Mouse (Mus musculus): ENCODE measurements around the gene Rxra. TPM values are rescaled to one million over a fixed set of nuclear protein-coding genes. Genes with fewer than 3 reads are reported as not detected.
A peak's percentile ranks its signal among the peaks of the same experiment; 100 is the strongest.

Rxra gene
- polyA plus RNA-seq, 1 experiment from 2014 or later = 9.4 TPM

GRCm38 (mm10) chr2:27762509-27762908 is 86.3 kb downstream of the Rxra start:
- peaks cover 18% of the 10 kb centered on the region for H3K4me1 ChIP-seq (replicated peaks; ENCODE audit: insufficient read depth, low read length)
- DNase-seq (ENCODE audit: low spot score) = peak; percentile 38
- no peak overlapping the region for H3K4me3 ChIP-seq (replicated peaks; ENCODE audit: low read depth, low read length)
- no peak overlapping the region for H3K9ac ChIP-seq (ENCODE audit: low read depth, low read length)
- no peaks in the 10 kb centered on the region for H3K9me3 ChIP-seq (replicated peaks; ENCODE audit: low read length)
- H3K4me2 ChIP-seq (ENCODE audit: low read length) = no peak overlapping the region
- H3K36me3 ChIP-seq (ENCODE audit: insufficient read depth, low read length) = 0 out of 2 replicates have a peak, but pooled peaks cover 13% of the 10 kb centered on the region
- ATAC-seq (replicated peaks; ENCODE audit: low FRiP score, low read depth) = no peak
- WGBS = 48% methylated on average over 12 of the region's 12 CpGs
- no peak for TF ChIP-seq CTCF (IDR thresholded peaks at IDR 0.05; ENCODE audit: low read depth)
- H3K27ac ChIP-seq = no peak overlapping the region
- no peaks in the 10 kb centered on the region for H3K27me3 ChIP-seq (ENCODE audit: insufficient read depth, low read length)

GRCm38 (mm10) chr2:27762920-27763780 is 86.9 kb downstream of the Rxra start:
- TF ChIP-seq CTCF (IDR thresholded peaks at IDR 0.05; ENCODE audit: low read depth) = no peak
- Histone ChIP-seq H3K9ac (ENCODE audit: low read depth, low read length) (no peak overlapping the region), H3K4me1 (replicated peaks; ENCODE audit: insufficient read depth, low read length) (peaks cover 12% of the 10 kb centered on the region), H3K27me3 (ENCODE audit: insufficient read depth, low read length) (no peaks in the 10 kb centered on the region), H3K4me2 (ENCODE audit: low read length) (no peak overlapping the region), H3K36me3 (ENCODE audit: insufficient read depth, low read length) (0 out of 2 replicates have a peak, but pooled peaks cover 13% of the 10 kb centered on the region), H3K27ac (no peak overlapping the region), H3K9me3 (replicated peaks; ENCODE audit: low read length) (no peaks in the 10 kb centered on the region), H3K4me3 (replicated peaks; ENCODE audit: low read depth, low read length) (no peak overlapping the region)
- 67% methylated on average over 14 of the region's 14 CpGs for WGBS
- ATAC-seq (replicated peaks; ENCODE audit: low FRiP score, low read depth) (no peak), DNase-seq (ENCODE audit: low spot score) (no peak)

- H3K9ac ChIP-seq (ENCODE audit: low read depth, low read length) = peak overlapping the region; percentile 10; the same call in 1 of the 2 replicates
- DNase-seq (ENCODE audit: low spot score) (peak; percentile 22), ATAC-seq (replicated peaks; ENCODE audit: low FRiP score, low read depth) (peak; percentile 30)
- H3K9me3 ChIP-seq (replicated peaks; ENCODE audit: low read length) = no peaks in the 10 kb centered on the region
- WGBS = 28% methylated on average over 6 of the region's 6 CpGs
- H3K27me3 ChIP-seq (ENCODE audit: insufficient read depth, low read length) = no peaks in the 10 kb centered on the region
- no peak overlapping the region for H3K4me2 ChIP-seq (ENCODE audit: low read length)
- H3K36me3 ChIP-seq (ENCODE audit: insufficient read depth, low read length) = 0 out of 2 replicates have a peak, but pooled peaks cover 13% of the 10 kb centered on the region
- TF ChIP-seq CTCF (IDR thresholded peaks at IDR 0.05; ENCODE audit: low read depth) = no peak
- H3K27ac ChIP-seq = no peak overlapping the region
- peaks cover under 1% of the 10 kb centered on the region; the same call in 1 of the 2 replicates for H3K4me1 ChIP-seq (replicated peaks; ENCODE audit: insufficient read depth, low read length)
- H3K4me3 ChIP-seq (replicated peaks; ENCODE audit: low read depth, low read length) = no peak overlapping the region
Measured at GRCm38 (mm10) chr2:27764256-27764936, 88.2 kb downstream of the Rxra start.

- no peaks in the 10 kb centered on the region for H3K9me3 ChIP-seq (replicated peaks; ENCODE audit: low read length)
- 24% methylated on average over 3 of the region's 3 CpGs for WGBS
- no peak overlapping the region for H3K27ac ChIP-seq
- H3K36me3 ChIP-seq (ENCODE audit: insufficient read depth, low read length) = 0 out of 2 replicates have a peak, but pooled peaks cover 7% of the 10 kb centered on the region
- peak; percentile 60 for ATAC-seq (replicated peaks; ENCODE audit: low FRiP score, low read depth)
- H3K4me1 ChIP-seq (replicated peaks; ENCODE audit: insufficient read depth, low read length) = no peaks in the 10 kb centered on the region; the same call in 1 of the 2 replicates
- no peak overlapping the region for H3K9ac ChIP-seq (ENCODE audit: low read depth, low read length)
- peak; percentile 94 for TF ChIP-seq CTCF (IDR thresholded peaks at IDR 0.05; ENCODE audit: low read depth)
- no peak overlapping the region for H3K4me2 ChIP-seq (ENCODE audit: low read length)
- H3K4me3 ChIP-seq (replicated peaks; ENCODE audit: low read depth, low read length) = no peak overlapping the region
- DNase-seq (ENCODE audit: low spot score) = peak; percentile 92
- H3K27me3 ChIP-seq (ENCODE audit: insufficient read depth, low read length) = no peaks in the 10 kb centered on the region
Measured at GRCm38 (mm10) chr2:27764937-27765319, 88.7 kb downstream of the Rxra start.

GRCm38 (mm10) chr2:27767773-27768172 is 91.5 kb downstream of the Rxra start:
- H3K4me1 ChIP-seq (replicated peaks; ENCODE audit: insufficient read depth, low read length) = peaks cover 5% of the 10 kb centered on the region; the same call in 1 of the 2 replicates
- no peaks in the 10 kb centered on the region for H3K9me3 ChIP-seq (replicated peaks; ENCODE audit: low read length)
- H3K4me2 ChIP-seq (ENCODE audit: low read length) = no peak overlapping the region
- 50% methylated on average over 7 of the region's 7 CpGs for WGBS
- no peaks in the 10 kb centered on the region for H3K36me3 ChIP-seq (ENCODE audit: insufficient read depth, low read length)
- ATAC-seq (replicated peaks; ENCODE audit: low FRiP score, low read depth) = no peak
- H3K27me3 ChIP-seq (ENCODE audit: insufficient read depth, low read length) = no peaks in the 10 kb centered on the region
- H3K4me3 ChIP-seq (replicated peaks; ENCODE audit: low read depth, low read length) = no peak overlapping the region
- no peak for DNase-seq (ENCODE audit: low spot score)
- no peak for TF ChIP-seq CTCF (IDR thresholded peaks at IDR 0.05; ENCODE audit: low read depth)
- no peak overlapping the region for H3K27ac ChIP-seq
- H3K9ac ChIP-seq (ENCODE audit: low read depth, low read length) = no peak overlapping the region

- no peak for TF ChIP-seq CTCF (IDR thresholded peaks at IDR 0.05; ENCODE audit: low read depth)
- H3K4me3 ChIP-seq (replicated peaks; ENCODE audit: low read depth, low read length) = no peak overlapping the region
- peaks cover 17% of the 10 kb centered on the region; the same call in 1 of the 2 replicates for H3K4me1 ChIP-seq (replicated peaks; ENCODE audit: insufficient read depth, low read length)
- 15% methylated on average over 5 of the region's 5 CpGs for WGBS
- no peak overlapping the region for H3K4me2 ChIP-seq (ENCODE audit: low read length)
- ATAC-seq (replicated peaks; ENCODE audit: low FRiP score, low read depth) (no peak), DNase-seq (ENCODE audit: low spot score) (peak; percentile 19)
- no peaks in the 10 kb centered on the region for H3K9me3 ChIP-seq (replicated peaks; ENCODE audit: low read length)
- no peaks in the 10 kb centered on the region for H3K27me3 ChIP-seq (ENCODE audit: insufficient read depth, low read length)
- no peak overlapping the region for H3K9ac ChIP-seq (ENCODE audit: low read depth, low read length)
- no peak overlapping the region for H3K27ac ChIP-seq
- H3K36me3 ChIP-seq (ENCODE audit: insufficient read depth, low read length) = no peaks in the 10 kb centered on the region
Measured at GRCm38 (mm10) chr2:27769701-27770100, 93.5 kb downstream of the Rxra start.
